Mouse (Mus musculus) left cerebral cortex, postnatal 14 days (tissue): ENCODE data around the gene Eif2s1. TPM values are rescaled to one million over a fixed set of nuclear protein-coding genes. Genes with fewer than 3 reads are reported as not detected.
"Not testable (repeated sequence)": the region's sequence is repeated elsewhere in the genome, so short reads cannot be mapped to it uniquely, and the experiment has no call there.

ENCODE experiments used
- DNase-seq, 2 experiments: peaks; one replicate each; pipeline ENCODE4 v3.0.0; 2021 to 2022; ENCODE audit warnings: low spot score in 2 of 2, mixed read lengths in 1 of 2
- intact Hi-C: fragments of 180-260 bp; cut with DNase I; formaldehyde crosslinking; loops from one replicate; pipeline ENCODE4 v1.15.1; 2025
- total RNA-seq, 2 experiments: library from RNA; stranded (reverse); gene quantifications; 2 replicates each; pipeline ENCODE4 v1.2.3; 2021

The Eif2s1 gene
- total RNA-seq, 2 experiments from 2014 or later, result 55.4 to 62.5 TPM

- no peak for DNase-seq
- intact Hi-C loops, result no loop called here
Observed at GRCm38 (mm10) chr12:78910684-78911461, 49.3 kb downstream of the Eif2s1 start.

GRCm38 (mm10) chr12:78911707-78912417 is 50.2 kb downstream of the Eif2s1 start:
- intact Hi-C loops, result no loop called here

GRCm38 (mm10) chr12:78914458-78914857 is 52.8 kb downstream of the Eif2s1 start:
- DNase-seq, result no peak
- intact Hi-C loops, result no loop called here

More at GRCm38 (mm10) chr12:78911707-78912417, 50.2 kb downstream of the Eif2s1 start:
- peak in 1 of 2 experiments; percentile 13 for DNase-seq

- intact Hi-C loops, result loop anchor here (5.0 kb wide), 1 partner anchor 107 kb away; no protein-coding TSS in a partner anchor
- DNase-seq, result no peak
Observed at GRCm38 (mm10) chr12:78915561-78915960, 53.9 kb downstream of the Eif2s1 start.

- intact Hi-C loops, result loop anchor here (5.0 kb wide), 1 partner anchor 106 kb away; no protein-coding TSS in a partner anchor
- no peak for DNase-seq
Observed at GRCm38 (mm10) chr12:78916278-78916677, 54.7 kb downstream of the Eif2s1 start.

GRCm38 (mm10) chr12:78918227-78919078 is 56.8 kb downstream of the Eif2s1 start:
- peak; percentile 90 for DNase-seq
- intact Hi-C loops, result loop anchor here (2.0 to 5.0 kb wide), 4 partner anchors 88 to 178 kb away; partner anchors contain the start of genes Pigh and Tmem229b

- DNase-seq, result peak; percentile 76 to 90
- intact Hi-C loops, result loop anchor here (2.0 to 5.0 kb wide), 4 partner anchors 88 to 178 kb away; partner anchors contain the start of genes Pigh and Tmem229b
Observed at GRCm38 (mm10) chr12:78919079-78919712, 57.6 kb downstream of the Eif2s1 start.

GRCm38 (mm10) chr12:78921421-78921820 is 59.8 kb downstream of the Eif2s1 start:
- no peak for DNase-seq
- intact Hi-C loops, result no loop called here

GRCm38 (mm10) chr12:78922058-78922457 is 60.4 kb downstream of the Eif2s1 start:
- no peak for DNase-seq
- intact Hi-C loops, result no loop called here

- DNase-seq, intact Hi-C loops: not testable (repeated sequence)
Observed at GRCm38 (mm10) chr12:78922977-78923376, 61.4 kb downstream of the Eif2s1 start.

GRCm38 (mm10) chr12:78923539-78924189 is 62.0 kb downstream of the Eif2s1 start:
- peak; percentile 18 to 65 for DNase-seq
- intact Hi-C loops, result no loop called here

GRCm38 (mm10) chr12:78927287-78927686 is 65.7 kb downstream of the Eif2s1 start:
- intact Hi-C loops, result no loop called here
- DNase-seq, result no peak

GRCm38 (mm10) chr12:78929900-78930299 is 68.3 kb downstream of the Eif2s1 start:
- intact Hi-C loops, result no loop called here
- no peak for DNase-seq

- intact Hi-C loops, result no loop called here
- no peak for DNase-seq
Observed at GRCm38 (mm10) chr12:78936494-78936893, 74.9 kb downstream of the Eif2s1 start.

Other genes starting within 250 kb of the Eif2s1 start
- gene Fam71d, start 170.3 kb upstream of the Eif2s1 start, total RNA-seq, result under 1 TPM; 0.21 to 0.97 TPM
- 10 to 100 TPM; 14.3 to 18.9 TPM for gene Mpp5, start 112.9 kb upstream of the Eif2s1 start, total RNA-seq
- 100 to 1,000 TPM; 251 to 257 TPM for gene Atp6v1d, start 181 bp upstream of the Eif2s1 start, total RNA-seq
- under 1 TPM; 0.27 to 0.37 TPM for gene Plek2, start 45.1 kb downstream of the Eif2s1 start, total RNA-seq
- 10 to 100 TPM; 79.2 to 82.3 TPM for gene Tmem229b, start 145.8 kb downstream of the Eif2s1 start, total RNA-seq
- 1 to 10 TPM; 4.7 to 7.0 TPM for gene Plekhh1, start 167.3 kb downstream of the Eif2s1 start, total RNA-seq
- gene Pigh, start 227.8 kb downstream of the Eif2s1 start, total RNA-seq, result 1 to 10 TPM; 8.8 to 9.5 TPM